Mouse (Mus musculus): ENCODE measurements around the gene Wdr78. TPM values are rescaled to one million over a fixed set of nuclear protein-coding genes. Genes with fewer than 3 reads are reported as not detected.

Wdr78 gene
- polyA plus RNA-seq (2017; shearing (Covaris generic)): 3.3 TPM

DNA sequence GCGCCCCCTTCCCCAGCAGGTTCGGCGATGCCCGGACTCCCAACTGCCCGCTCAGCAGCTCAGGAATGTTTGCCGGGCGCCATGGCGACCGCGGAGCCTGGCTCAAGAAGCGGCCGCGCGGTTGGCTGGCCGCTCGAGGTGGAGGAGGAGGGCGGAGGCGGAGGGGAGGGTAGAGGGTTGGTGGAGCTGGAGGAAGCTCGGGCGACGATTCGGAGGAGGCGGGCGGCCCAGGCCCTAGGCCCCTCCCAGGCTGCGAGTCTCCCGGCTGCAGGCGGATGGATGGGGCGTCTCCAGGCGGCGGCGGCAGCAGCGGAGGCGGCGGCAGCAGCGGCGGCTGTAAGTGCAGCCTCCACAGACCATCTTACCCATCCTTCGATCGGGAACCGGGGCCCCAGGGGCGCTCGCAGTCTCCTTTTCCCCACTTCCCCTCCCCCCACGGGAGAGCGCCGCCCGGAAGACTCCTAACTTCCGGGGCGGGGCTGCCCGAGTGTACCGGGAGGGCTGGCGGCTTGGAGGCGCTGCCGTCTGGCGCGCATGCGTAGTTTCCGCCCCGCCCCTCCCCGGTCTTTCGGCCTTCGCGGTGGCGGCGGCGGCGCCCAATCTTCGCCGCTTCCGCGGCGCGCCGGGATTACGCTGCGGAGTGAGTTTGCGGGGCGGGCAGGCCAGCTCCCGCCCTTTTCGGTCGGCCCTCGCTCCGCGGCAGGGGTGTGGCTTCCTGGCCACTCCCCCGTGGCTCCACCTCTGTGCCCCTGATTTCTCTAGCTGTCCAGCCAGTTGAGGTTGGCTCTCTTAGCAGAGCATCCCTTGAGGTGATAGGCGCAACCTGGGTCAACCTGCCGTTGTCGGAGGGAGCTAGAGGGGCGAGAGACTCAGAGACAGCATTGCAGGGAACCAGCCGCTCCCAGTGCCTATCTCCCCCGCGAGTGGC, at the start of gene Wdr78, which contains the start of gene Mier1:
Wdr78 (minus strand) TSS at position 372 of the 928 bp plus-strand sequence.
Mier1 (plus strand) TSS at position 207 of the 928 bp plus-strand sequence.

DNA sequence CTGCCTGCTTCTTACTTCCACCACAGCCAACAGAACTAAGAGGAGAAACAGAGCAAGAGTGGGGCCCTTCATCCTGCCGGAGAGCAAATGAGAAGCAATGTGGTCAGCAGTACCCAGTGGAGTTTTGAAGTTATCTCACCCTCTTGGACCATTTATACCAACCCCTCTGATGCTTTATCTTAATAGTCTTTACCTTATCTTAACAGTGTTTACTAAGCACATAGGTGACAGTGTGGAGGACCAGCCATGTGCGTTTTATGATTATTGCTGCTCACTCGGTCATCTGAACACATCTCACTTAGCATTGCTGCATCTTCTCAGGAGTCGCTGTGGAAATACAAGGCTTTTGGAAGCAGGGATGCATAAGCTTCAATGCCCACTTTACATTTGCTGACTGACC, 87.7 kb downstream of the Wdr78 start, which contains the start of gene Insl5:
Insl5 (minus strand) TSS at position 222 of the 400 bp plus-strand sequence.

Other genes with a start within 250 kb of the Wdr78 start
- gene Tctex1d1, start 135.9 kb downstream of the Wdr78 start, polyA plus RNA-seq (2017; shearing (Covaris generic)): not detected
- not detected for gene Insl5, start 87.7 kb downstream of the Wdr78 start, polyA plus RNA-seq (2017; shearing (Covaris generic))
- 72.2 TPM for gene Mier1, start 165 bp downstream of the Wdr78 start, polyA plus RNA-seq (2017; shearing (Covaris generic))
- gene Slc35d1, start 100.6 kb upstream of the Wdr78 start, polyA plus RNA-seq (2017; shearing (Covaris generic)): 38.6 TPM
- gene 4921539E11Rik, start 176.3 kb upstream of the Wdr78 start, polyA plus RNA-seq (2017; shearing (Covaris generic)): not detected
- gene Oma1, start 199.3 kb upstream of the Wdr78 start, polyA plus RNA-seq (2017; shearing (Covaris generic)): 32.8 TPM

All from CD4-positive, CD25-positive, alpha-beta regulatory T cell, adult 9 weeks (primary cell).